Mouse (Mus musculus): ENCODE measurements around the gene Gdf3. TPM values are rescaled to one million over a fixed set of nuclear protein-coding genes. Genes with fewer than 3 reads are reported as not detected.
A peak's percentile ranks its signal among the peaks of the same experiment; 100 is the strongest.

Gdf3 gene
- polyA plus RNA-seq, 1 experiment from 2014 or later: not detected

DNA sequence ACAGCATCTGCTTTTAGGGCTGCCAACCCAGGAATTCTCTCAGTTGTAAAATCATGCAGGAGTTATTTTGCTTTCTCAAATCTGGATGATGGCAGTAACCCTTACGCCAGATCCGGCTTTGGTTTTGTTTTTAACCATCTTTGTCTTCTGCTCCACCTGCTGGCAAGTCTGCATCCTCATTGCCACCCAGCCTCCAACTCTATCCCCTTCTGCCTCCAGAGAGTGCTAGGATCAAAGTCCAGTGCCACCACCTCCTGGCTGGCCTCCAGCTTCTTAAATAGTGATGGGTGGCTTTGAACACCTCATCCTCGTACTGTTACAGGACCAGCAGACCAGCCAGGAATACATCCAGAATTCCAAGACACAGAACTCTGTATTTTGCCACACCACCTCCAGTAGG is 26.8 kb upstream of the Gdf3 start:
- H3K4me1 ChIP-seq (ENCODE audit: insufficient read depth): no peaks in the 10 kb centered on the region
- no peak overlapping the region for H3K4me3 ChIP-seq (ENCODE audit: low read depth, low read length)
- no peak overlapping the region for H3K9ac ChIP-seq
- no peak overlapping the region for H3K4me2 ChIP-seq
- DNase-seq: no peak
- no peaks in the 10 kb centered on the region for H3K27me3 ChIP-seq (ENCODE audit: insufficient read depth, low read length)
- 73% methylated on average over 3 of the region's 3 CpGs for WGBS
- no peaks in the 10 kb centered on the region for H3K36me3 ChIP-seq (ENCODE audit: insufficient read depth)
- H3K9me3 ChIP-seq (ENCODE audit: low read depth, low read length): no peaks in the 10 kb centered on the region
- no peak for TF ChIP-seq CTCF (IDR thresholded peaks at IDR 0.05; ENCODE audit: low read depth)
- no peak for ATAC-seq (ENCODE audit: insufficient read depth)
- no peak overlapping the region for H3K27ac ChIP-seq (ENCODE audit: low read depth)

DNA sequence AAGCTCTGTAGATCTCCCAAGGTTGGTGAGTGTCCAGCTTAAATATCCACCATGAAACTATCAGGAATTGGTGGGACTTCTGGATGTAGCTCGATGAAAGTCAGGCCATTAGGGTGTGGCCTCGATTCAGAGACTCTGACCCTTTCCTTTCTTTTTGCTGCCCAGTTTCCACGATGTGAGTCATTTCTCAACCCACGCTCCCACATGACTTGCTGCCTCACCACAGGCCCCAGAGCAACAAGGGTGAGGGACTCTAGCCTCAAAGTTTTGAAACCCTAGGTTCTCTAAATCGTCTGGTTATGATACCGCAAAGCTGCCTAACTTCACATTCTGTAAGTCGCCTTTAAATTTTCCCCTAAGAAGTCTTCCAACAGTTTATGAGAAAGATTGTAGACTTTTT is 25.4 kb upstream of the Gdf3 start:
- Histone ChIP-seq H3K36me3 (ENCODE audit: insufficient read depth) (no peaks in the 10 kb centered on the region), H3K4me1 (ENCODE audit: insufficient read depth) (no peaks in the 10 kb centered on the region), H3K27me3 (ENCODE audit: insufficient read depth, low read length) (no peaks in the 10 kb centered on the region), H3K4me2 (no peak overlapping the region), H3K4me3 (ENCODE audit: low read depth, low read length) (no peak overlapping the region), H3K27ac (ENCODE audit: low read depth) (no peak overlapping the region), H3K9ac (no peak overlapping the region), H3K9me3 (ENCODE audit: low read depth, low read length) (no peaks in the 10 kb centered on the region)
- ATAC-seq (ENCODE audit: insufficient read depth): no peak
- 78% methylated on average over 7 of the region's 7 CpGs for WGBS
- no peak for TF ChIP-seq CTCF (IDR thresholded peaks at IDR 0.05; ENCODE audit: low read depth)
- no peak for DNase-seq

DNA sequence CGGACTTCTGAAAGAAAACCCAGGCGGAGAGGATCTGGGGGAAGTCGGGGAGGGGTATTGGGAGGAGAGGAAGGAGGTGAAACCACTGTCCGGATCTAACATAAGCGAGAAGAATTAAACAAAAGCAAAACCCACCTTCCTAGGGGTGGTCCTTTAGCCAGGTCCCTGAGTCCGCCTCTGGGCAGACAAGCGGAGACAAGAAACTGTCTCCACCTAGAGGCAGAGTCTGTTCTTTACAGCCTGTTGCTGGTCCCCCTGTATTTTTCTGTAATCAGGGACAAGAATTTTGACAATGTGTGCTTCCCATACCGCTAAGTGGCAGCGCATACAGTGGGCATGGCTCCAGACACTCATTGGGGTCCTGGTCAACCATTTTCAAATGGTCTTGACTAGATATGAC is 23.5 kb upstream of the Gdf3 start:
- ATAC-seq (ENCODE audit: insufficient read depth) (no peak; the same call in 1 of the 2 replicates), DNase-seq (peak; percentile 51)
- peak; percentile 42; the same call in 1 of the 2 replicates for TF ChIP-seq CTCF (IDR thresholded peaks at IDR 0.05; ENCODE audit: low read depth)
- H3K9me3 ChIP-seq (ENCODE audit: low read depth, low read length): no peaks in the 10 kb centered on the region
- H3K4me3 ChIP-seq (ENCODE audit: low read depth, low read length): no peak overlapping the region
- no peaks in the 10 kb centered on the region for H3K36me3 ChIP-seq (ENCODE audit: insufficient read depth)
- H3K27me3 ChIP-seq (ENCODE audit: insufficient read depth, low read length): 0 out of 2 replicates have a peak, but pooled peaks cover 3% of the 10 kb centered on the region
- H3K27ac ChIP-seq (ENCODE audit: low read depth): no peak overlapping the region
- H3K4me2 ChIP-seq: no peak overlapping the region
- H3K4me1 ChIP-seq (ENCODE audit: insufficient read depth): no peaks in the 10 kb centered on the region
- WGBS: 41% methylated on average over 9 of the region's 9 CpGs
- no peak overlapping the region for H3K9ac ChIP-seq

DNA sequence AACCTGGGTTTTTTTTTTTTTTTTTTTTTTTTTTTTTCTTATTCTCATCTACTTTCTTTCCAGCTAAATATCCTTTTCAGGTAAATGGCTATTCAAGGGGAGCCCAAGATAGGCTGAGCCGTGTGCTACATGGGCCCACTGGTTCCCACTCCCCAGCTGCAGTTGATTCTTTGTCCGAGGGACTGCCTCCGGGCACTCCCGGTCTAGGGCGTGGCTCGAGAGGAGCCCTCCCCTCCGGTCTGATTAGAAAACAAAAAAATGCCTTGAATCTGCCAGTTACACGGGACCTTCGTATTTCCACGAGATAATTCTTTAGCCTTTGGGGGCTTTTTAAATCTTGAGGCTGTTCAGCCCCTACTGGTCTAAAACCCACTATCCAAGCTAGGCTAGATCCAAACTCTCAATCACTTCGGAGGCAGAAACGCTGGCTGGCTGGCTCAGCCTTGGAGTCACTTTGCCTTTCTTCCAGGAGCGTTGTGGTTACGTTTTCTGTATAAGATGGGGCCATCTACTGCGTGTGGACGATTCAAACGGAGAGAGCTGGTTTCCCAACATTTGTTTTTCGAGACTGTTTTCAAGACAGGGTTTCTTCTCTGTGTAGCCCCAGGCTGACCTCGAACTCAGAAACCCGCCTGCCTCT is 17.7 kb upstream of the Gdf3 start:
- DNase-seq: peak; percentile 11
- 27% methylated on average over 20 of the region's 20 CpGs for WGBS
- Histone ChIP-seq H3K4me3 (ENCODE audit: low read depth, low read length) (0 out of 2 replicates have a peak overlapping the region, but pooled peaks have one; percentile 1), H3K36me3 (ENCODE audit: insufficient read depth) (no peaks in the 10 kb centered on the region), H3K27me3 (ENCODE audit: insufficient read depth, low read length) (0 out of 2 replicates have a peak, but pooled peaks cover 3% of the 10 kb centered on the region), H3K4me1 (ENCODE audit: insufficient read depth) (no peaks in the 10 kb centered on the region), H3K9ac (no peak overlapping the region), H3K27ac (ENCODE audit: low read depth) (no peak overlapping the region), H3K4me2 (peak overlapping the region; percentile 45), H3K9me3 (ENCODE audit: low read depth, low read length) (no peaks in the 10 kb centered on the region)
- TF ChIP-seq CTCF (IDR thresholded peaks at IDR 0.05; ENCODE audit: low read depth): no peak
- no peak for ATAC-seq (ENCODE audit: insufficient read depth)

DNA sequence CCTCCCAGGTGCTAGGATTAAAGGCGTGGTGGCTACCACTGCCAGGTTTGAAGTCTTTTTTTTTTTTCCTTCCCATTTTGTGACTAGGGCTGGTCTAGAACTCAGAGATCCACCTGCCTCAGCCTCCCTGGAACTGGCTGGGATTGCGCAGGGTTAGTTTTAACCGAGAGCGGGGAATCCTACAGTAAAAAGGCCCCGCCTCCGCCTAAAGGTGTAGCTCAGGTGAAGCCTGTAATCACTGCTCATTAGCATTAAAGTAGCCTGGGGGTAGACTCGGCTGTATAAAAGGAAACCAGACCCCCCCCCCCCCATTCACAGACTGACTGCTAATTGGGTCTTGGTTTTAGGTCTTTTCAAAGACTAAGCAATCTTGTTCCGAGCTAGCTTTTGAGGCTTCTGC is 16.2 kb upstream of the Gdf3 start, which contains the start of gene Dppa3:
Dppa3 (plus strand) TSS at position 301 of the 400 bp plus-strand sequence.
- no peaks in the 10 kb centered on the region for H3K4me1 ChIP-seq (ENCODE audit: insufficient read depth)
- H3K4me3 ChIP-seq (ENCODE audit: low read depth, low read length): 0 out of 2 replicates have a peak within 1 kb of the TSS, but pooled peaks have one; percentile 1
- H3K36me3 ChIP-seq (ENCODE audit: insufficient read depth): no peaks in the 10 kb centered on the region
- ATAC-seq (ENCODE audit: insufficient read depth) (no peak), DNase-seq (no peak)
- H3K9ac ChIP-seq: no peak within 1 kb of the TSS
- 85% methylated on average over 8 of the region's 8 CpGs for WGBS
- 0 out of 2 replicates have a peak, but pooled peaks cover 3% of the 10 kb centered on the region for H3K27me3 ChIP-seq (ENCODE audit: insufficient read depth, low read length)
- H3K27ac ChIP-seq (ENCODE audit: low read depth): no peak within 1 kb of the TSS
- peak within 1 kb of the TSS; percentile 45; the same call in 1 of the 2 replicates for H3K4me2 ChIP-seq
- no peak for TF ChIP-seq CTCF (IDR thresholded peaks at IDR 0.05; ENCODE audit: low read depth)
- no peaks in the 10 kb centered on the region for H3K9me3 ChIP-seq (ENCODE audit: low read depth, low read length)

DNA sequence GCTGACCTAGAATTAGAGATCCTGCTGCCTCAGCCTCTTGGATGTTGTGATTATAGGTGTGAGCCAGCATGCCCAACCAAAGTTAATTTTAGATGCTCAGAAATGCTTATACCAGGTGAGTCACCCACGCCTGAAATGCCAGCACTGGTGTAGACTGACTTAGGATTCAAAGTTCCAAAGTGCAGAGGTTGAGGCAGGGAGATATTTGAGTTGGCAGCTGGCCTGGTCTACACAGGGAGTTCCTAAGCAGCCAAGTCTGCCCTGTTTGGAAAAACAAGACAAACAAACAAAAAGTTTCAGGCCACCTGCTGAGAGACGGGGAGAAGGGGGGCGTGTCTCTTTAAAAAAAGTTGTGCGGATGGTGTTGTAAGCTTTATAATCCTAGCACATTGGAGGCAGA is 15.3 kb upstream of the Gdf3 start:
- H3K27me3 ChIP-seq (ENCODE audit: insufficient read depth, low read length): 0 out of 2 replicates have a peak, but pooled peaks cover 3% of the 10 kb centered on the region
- no peak overlapping the region for H3K4me3 ChIP-seq (ENCODE audit: low read depth, low read length)
- TF ChIP-seq CTCF (IDR thresholded peaks at IDR 0.05; ENCODE audit: low read depth): no peak
- 76% methylated on average over 4 of the region's 4 CpGs for WGBS
- ATAC-seq (ENCODE audit: insufficient read depth) (no peak), DNase-seq (no peak)
- H3K4me1 ChIP-seq (ENCODE audit: insufficient read depth): no peaks in the 10 kb centered on the region
- H3K9ac ChIP-seq: no peak overlapping the region
- H3K9me3 ChIP-seq (ENCODE audit: low read depth, low read length): no peaks in the 10 kb centered on the region
- no peaks in the 10 kb centered on the region for H3K36me3 ChIP-seq (ENCODE audit: insufficient read depth)
- no peak overlapping the region for H3K27ac ChIP-seq (ENCODE audit: low read depth)
- no peak overlapping the region for H3K4me2 ChIP-seq

DNA sequence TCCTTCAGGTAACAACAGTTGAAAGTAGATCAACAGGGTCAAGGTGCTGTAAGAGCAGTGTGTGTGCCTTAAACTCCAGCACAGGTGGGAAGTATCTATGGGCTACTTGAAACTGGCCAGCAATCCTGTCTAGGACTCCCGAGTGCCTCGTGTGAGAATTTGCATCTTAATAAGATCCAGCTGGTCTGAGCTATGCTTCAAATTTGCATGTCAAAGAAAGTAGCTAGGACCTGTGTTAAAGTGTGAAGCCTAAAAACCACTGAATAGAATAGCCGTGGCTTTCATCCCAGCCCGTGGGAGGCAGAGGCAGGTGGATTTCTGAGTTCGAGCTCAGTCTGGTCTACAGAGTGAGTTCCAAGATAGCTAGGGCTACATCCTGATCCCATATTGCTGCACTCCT is 14.6 kb upstream of the Gdf3 start:
- TF ChIP-seq CTCF (IDR thresholded peaks at IDR 0.05; ENCODE audit: low read depth): no peak
- H3K27ac ChIP-seq (ENCODE audit: low read depth): no peak overlapping the region
- no peak overlapping the region for H3K4me3 ChIP-seq (ENCODE audit: low read depth, low read length)
- H3K36me3 ChIP-seq (ENCODE audit: insufficient read depth): no peaks in the 10 kb centered on the region
- no peaks in the 10 kb centered on the region for H3K4me1 ChIP-seq (ENCODE audit: insufficient read depth)
- no peak for ATAC-seq (ENCODE audit: insufficient read depth)
- H3K9ac ChIP-seq: no peak overlapping the region
- no peak overlapping the region for H3K4me2 ChIP-seq
- WGBS: 48% methylated on average over 5 of the region's 5 CpGs
- no peak for DNase-seq
- no peaks in the 10 kb centered on the region for H3K9me3 ChIP-seq (ENCODE audit: low read depth, low read length)
- 0 out of 2 replicates have a peak, but pooled peaks cover 3% of the 10 kb centered on the region for H3K27me3 ChIP-seq (ENCODE audit: insufficient read depth, low read length)
